Mouse (Mus musculus) stomach, postnatal 0 days (tissue): ENCODE results near the gene Gna11.

Source experiments
- CTCF ChIP-seq: IDR thresholded peaks from 2 replicates; pipeline ENCODE4 v1.5.1; 2016; ENCODE audit warnings: antibody characterized with exemption, low read depth, mild to moderate bottlenecking, moderate library complexity
- EP300 ChIP-seq: optimal IDR thresholded peaks from 2 replicates; pipeline ENCODE3; 2016; ENCODE audit warnings: antibody characterized with exemption

GRCm38 (mm10) chr10:81518546-81518945, 26.4 kb downstream of the Gna11 start:
- TF ChIP-seq CTCF (peak; percentile 81), EP300 (no peak)
